Mouse (Mus musculus) kidney, embryonic 15.5 days (tissue): ENCODE data around the gene Abca13. TPM values are rescaled to one million over a fixed set of nuclear protein-coding genes. Genes with fewer than 3 reads are reported as not detected.
"Not testable (repeated sequence)": the region's sequence is repeated elsewhere in the genome, so short reads cannot be mapped to it uniquely, and the experiment has no call there.

Source experiments
- ATAC-seq: fragments of 200-750 bp; cut with Nextera tagmentation; replicated peaks from 2 replicates; pipeline ENCODE4 v1.8.0; 2017; ENCODE audit warnings: moderate TSS enrichment; ENCODE audit not compliant: low FRiP score
- H3K27ac ChIP-seq: fragments of 300-500 bp; sonication (generic); 2 replicates; pipeline ENCODE4 v1.5.1; 2015; ENCODE audit warnings: mild to moderate bottlenecking, inconsistent platforms
- H3K27me3 ChIP-seq: fragments of 300-500 bp; sonication (generic); 2 replicates; pipeline ENCODE4 v1.6.1; 2015; ENCODE audit warnings: inconsistent platforms
- H3K36me3 ChIP-seq: fragments of 300-500 bp; sonication (generic); 2 replicates; pipeline ENCODE4 v1.6.1; 2015; ENCODE audit warnings: inconsistent platforms
- H3K4me1 ChIP-seq: fragments of 300-500 bp; sonication (generic); 2 replicates; pipeline ENCODE4 v1.6.1; 2015; ENCODE audit warnings: inconsistent platforms
- H3K4me2 ChIP-seq: fragments of 300-500 bp; sonication (generic); 2 replicates; pipeline ENCODE4 v1.6.1; 2015; ENCODE audit warnings: moderate library complexity, mild to moderate bottlenecking, inconsistent platforms
- H3K4me3 ChIP-seq: fragments of 300-500 bp; sonication (generic); replicated peaks from 2 replicates; pipeline ENCODE4 v1.5.1; 2015; ENCODE audit warnings: mild to moderate bottlenecking, inconsistent platforms
- H3K9ac ChIP-seq: fragments of 300-500 bp; sonication (generic); 2 replicates; pipeline ENCODE4 v1.6.1; 2015; ENCODE audit warnings: mild to moderate bottlenecking, inconsistent platforms
- H3K9me3 ChIP-seq: fragments of 300-500 bp; sonication (generic); replicated peaks from 2 replicates; pipeline ENCODE4 v1.6.1; 2016; ENCODE audit warnings: inconsistent platforms
- WGBS: fragments of 180-500 bp; shearing (Covaris S2); methylation state at CpG from one replicate; pipeline ENCODE4 v1.1.7; 2015; ENCODE audit warnings: mixed read lengths; 5-methylcytosine and 5-hydroxymethylcytosine counted together
- polyA plus RNA-seq: library from polyadenylated mRNA; unstranded; fragments of >200 nt; fragmentation: Nextera tagmentation; extraction: Ambion mirVana; gene quantifications from 2 replicates; pipeline ENCODE4 v1.2.1, GENCODE M21; 2015

Gene Abca13
- polyA plus RNA-seq, 1 experiment from 2014 or later: 0.16 TPM

- no peak overlapping the region for H3K4me3 ChIP-seq
- H3K9me3 ChIP-seq: no peaks in the 10 kb centered on the region
- no peaks in the 10 kb centered on the region for H3K36me3 ChIP-seq
- no peaks in the 10 kb centered on the region for H3K27me3 ChIP-seq
- no peaks in the 10 kb centered on the region for H3K4me1 ChIP-seq
- H3K4me2 ChIP-seq: no peak overlapping the region
- no peak overlapping the region for H3K9ac ChIP-seq
- H3K27ac ChIP-seq: no peak overlapping the region
- ATAC-seq: no peak
These were observed 244.9 kb downstream of the Abca13 start for GRCm38 (mm10) chr11:9436617-9437016.

- 71% methylated on average over 2 of the region's 2 CpGs for WGBS
- Histone ChIP-seq H3K27ac (no peak overlapping the region), H3K27me3 (no peaks in the 10 kb centered on the region), H3K9me3 (no peaks in the 10 kb centered on the region), H3K9ac (no peak overlapping the region), H3K36me3 (no peaks in the 10 kb centered on the region), H3K4me1 (no peaks in the 10 kb centered on the region), H3K4me2 (no peak overlapping the region), H3K4me3 (no peak overlapping the region)
- no peak for ATAC-seq
These were observed 248.0 kb downstream of the Abca13 start for GRCm38 (mm10) chr11:9439781-9440180.

- H3K36me3 ChIP-seq: no peaks in the 10 kb centered on the region
- ATAC-seq: no peak
- H3K27me3 ChIP-seq: no peaks in the 10 kb centered on the region
- H3K9ac ChIP-seq: no peak overlapping the region
- H3K27ac ChIP-seq: no peak overlapping the region
- no peaks in the 10 kb centered on the region for H3K9me3 ChIP-seq
- WGBS: 68% methylated on average over 4 of the region's 4 CpGs
- no peaks in the 10 kb centered on the region for H3K4me1 ChIP-seq
- H3K4me3 ChIP-seq: no peak overlapping the region
- H3K4me2 ChIP-seq: no peak overlapping the region
These were observed 249.4 kb downstream of the Abca13 start for GRCm38 (mm10) chr11:9441192-9441591.

GRCm38 (mm10) chr11:9472400-9472799 is 280.7 kb downstream of the Abca13 start:
- WGBS: 89% methylated on average over 1 of the region's 1 CpGs
- no peak for ATAC-seq
- no peak overlapping the region for H3K4me2 ChIP-seq

GRCm38 (mm10) chr11:9481511-9481910 is 289.8 kb downstream of the Abca13 start:
- Histone ChIP-seq H3K36me3 (no peaks in the 10 kb centered on the region), H3K9me3 (no peaks in the 10 kb centered on the region), H3K27me3 (no peaks in the 10 kb centered on the region), H3K4me2 (no peak overlapping the region), H3K27ac (no peak overlapping the region), H3K9ac (no peak overlapping the region), H3K4me3 (no peak overlapping the region), H3K4me1 (no peaks in the 10 kb centered on the region)
- WGBS: 16% methylated on average over 6 of the region's 6 CpGs
- ATAC-seq: peak; percentile 71; the same call in 1 of the 2 replicates

More at GRCm38 (mm10) chr11:9472400-9472799, 280.7 kb downstream of the Abca13 start:
- Histone ChIP-seq H3K9ac (no peak overlapping the region), H3K4me3 (no peak overlapping the region), H3K27me3 (no peaks in the 10 kb centered on the region), H3K4me1 (no peaks in the 10 kb centered on the region), H3K9me3 (no peaks in the 10 kb centered on the region), H3K27ac (no peak overlapping the region), H3K36me3 (no peaks in the 10 kb centered on the region)

- no peaks in the 10 kb centered on the region for H3K9me3 ChIP-seq
- H3K36me3 ChIP-seq: no peaks in the 10 kb centered on the region
- H3K9ac ChIP-seq: no peak overlapping the region
- no peaks in the 10 kb centered on the region for H3K4me1 ChIP-seq
- no peak overlapping the region for H3K4me3 ChIP-seq
- H3K27me3 ChIP-seq: no peaks in the 10 kb centered on the region
- H3K27ac ChIP-seq: no peak overlapping the region
- 0 out of 2 replicates have a peak, but pooled peaks have one; percentile 56 for ATAC-seq
- 47% methylated on average over 5 of the region's 5 CpGs for WGBS
- no peak overlapping the region for H3K4me2 ChIP-seq
These were observed 308.8 kb downstream of the Abca13 start for GRCm38 (mm10) chr11:9500326-9501142.

- H3K27me3 ChIP-seq, H3K36me3 ChIP-seq, ATAC-seq, H3K9me3 ChIP-seq, H3K27ac ChIP-seq, H3K4me1 ChIP-seq, H3K9ac ChIP-seq, H3K4me3 ChIP-seq, H3K4me2 ChIP-seq: not testable (repeated sequence)
- WGBS: 70% methylated on average over 2 of the region's 2 CpGs
These were observed 323.2 kb downstream of the Abca13 start for GRCm38 (mm10) chr11:9514966-9515365.

GRCm38 (mm10) chr11:9528556-9528955 is 336.8 kb downstream of the Abca13 start:
- Histone ChIP-seq H3K9me3 (no peaks in the 10 kb centered on the region), H3K4me3 (no peak overlapping the region), H3K9ac (no peak overlapping the region), H3K27ac (no peak overlapping the region), H3K4me1 (no peaks in the 10 kb centered on the region), H3K4me2 (no peak overlapping the region), H3K36me3 (no peaks in the 10 kb centered on the region), H3K27me3 (no peaks in the 10 kb centered on the region)
- ATAC-seq: no peak
- WGBS: 75% methylated on average over 3 of the region's 3 CpGs

GRCm38 (mm10) chr11:9531715-9532114 is 340.0 kb downstream of the Abca13 start:
- WGBS: 86% methylated on average over 8 of the region's 8 CpGs
- H3K4me2 ChIP-seq: no peak overlapping the region
- H3K9me3 ChIP-seq: no peaks in the 10 kb centered on the region
- H3K27ac ChIP-seq: no peak overlapping the region
- no peaks in the 10 kb centered on the region for H3K4me1 ChIP-seq
- H3K36me3 ChIP-seq: no peaks in the 10 kb centered on the region
- ATAC-seq: no peak
- H3K4me3 ChIP-seq: no peak overlapping the region
- no peak overlapping the region for H3K9ac ChIP-seq
- H3K27me3 ChIP-seq: no peaks in the 10 kb centered on the region

GRCm38 (mm10) chr11:9533189-9533588 is 341.4 kb downstream of the Abca13 start:
- no peaks in the 10 kb centered on the region for H3K27me3 ChIP-seq
- H3K4me3 ChIP-seq: no peak overlapping the region
- no peaks in the 10 kb centered on the region for H3K4me1 ChIP-seq
- ATAC-seq: no peak
- no peak overlapping the region for H3K4me2 ChIP-seq
- H3K27ac ChIP-seq: no peak overlapping the region
- no peaks in the 10 kb centered on the region for H3K9me3 ChIP-seq
- H3K36me3 ChIP-seq: no peaks in the 10 kb centered on the region
- WGBS: 72% methylated on average over 1 of the region's 1 CpGs
- no peak overlapping the region for H3K9ac ChIP-seq

- no peak overlapping the region for H3K9ac ChIP-seq
- H3K4me1 ChIP-seq: no peaks in the 10 kb centered on the region
- H3K9me3 ChIP-seq: no peaks in the 10 kb centered on the region
- H3K4me2 ChIP-seq: no peak overlapping the region
- H3K4me3 ChIP-seq: no peak overlapping the region
- 79% methylated on average over 1 of the region's 1 CpGs for WGBS
- no peaks in the 10 kb centered on the region for H3K36me3 ChIP-seq
- no peak for ATAC-seq
- no peaks in the 10 kb centered on the region for H3K27me3 ChIP-seq
- H3K27ac ChIP-seq: no peak overlapping the region
These were observed 342.0 kb downstream of the Abca13 start for GRCm38 (mm10) chr11:9533658-9534202.

GRCm38 (mm10) chr11:9536811-9537210 is 345.1 kb downstream of the Abca13 start:
- no peak overlapping the region for H3K9ac ChIP-seq

More at GRCm38 (mm10) chr11:9536811-9537210, 345.1 kb downstream of the Abca13 start:
- Histone ChIP-seq H3K9me3 (no peaks in the 10 kb centered on the region), H3K36me3 (no peaks in the 10 kb centered on the region), H3K4me1 (no peaks in the 10 kb centered on the region), H3K27ac (no peak overlapping the region), H3K4me2 (no peak overlapping the region), H3K27me3 (no peaks in the 10 kb centered on the region), H3K4me3 (no peak overlapping the region)
- no peak for ATAC-seq
- WGBS: 63% methylated on average over 6 of the region's 6 CpGs
